Mouse (Mus musculus) hindbrain, embryonic 11.5 days (tissue): Measurements from ENCODE around the gene Hacd1. TPM values are rescaled to one million over a fixed set of nuclear protein-coding genes. Genes with fewer than 3 reads are reported as not detected.

Source experiments
- ATAC-seq: fragments of 200-750 bp; cut with Nextera tagmentation; 2 replicates; pipeline ENCODE4 v1.8.0; 2017; ENCODE audit warnings: mild to moderate bottlenecking, moderate TSS enrichment, moderate library complexity; ENCODE audit not compliant: low FRiP score
- DNase-seq: peaks from one replicate; pipeline ENCODE4 v3.0.0-alpha.2; 2015; ENCODE audit warnings: low spot score
- H3K27ac ChIP-seq: fragments of 300-500 bp; sonication (generic); 2 replicates; pipeline ENCODE4 v1.5.1; 2014; ENCODE audit warnings: mild to moderate bottlenecking, low read depth, low read length
- H3K27me3 ChIP-seq: fragments of 300-500 bp; sonication (generic); 2 replicates; pipeline ENCODE4 v1.6.1; 2014; ENCODE audit warnings: mild to moderate bottlenecking, low read length, moderate library complexity, mixed read lengths; ENCODE audit not compliant: control insufficient read depth, insufficient read depth
- H3K36me3 ChIP-seq: fragments of 300-500 bp; sonication (generic); 2 replicates; pipeline ENCODE4 v1.6.1; 2014; ENCODE audit warnings: mild to moderate bottlenecking, low read length, moderate library complexity, mixed read lengths; ENCODE audit not compliant: control insufficient read depth, insufficient read depth
- H3K4me1 ChIP-seq: fragments of 300-500 bp; sonication (generic); replicated peaks from 2 replicates; pipeline ENCODE4 v1.6.1; 2014; ENCODE audit warnings: low read length, mixed read lengths; ENCODE audit not compliant: control insufficient read depth, insufficient read depth
- H3K4me2 ChIP-seq: fragments of 300-500 bp; sonication (generic); replicated peaks from 2 replicates; pipeline ENCODE4 v1.6.1; 2014; ENCODE audit warnings: mild to moderate bottlenecking, low read depth, low read length
- H3K4me3 ChIP-seq: fragments of 300-500 bp; sonication (generic); 2 replicates; pipeline ENCODE4 v1.5.1; 2014; ENCODE audit warnings: low read depth, low read length
- H3K9ac ChIP-seq: fragments of 300-500 bp; sonication (generic); 2 replicates; pipeline ENCODE4 v1.6.1; 2014; ENCODE audit warnings: low read depth, low read length
- H3K9me3 ChIP-seq: fragments of 300-500 bp; sonication (generic); 2 replicates; pipeline ENCODE4 v1.6.1; 2016; ENCODE audit warnings: low read length; ENCODE audit not compliant: control insufficient read depth
- WGBS: fragments of 180-500 bp; shearing (Covaris S2); extraction: QIAGEN DNeasy Blood & Tissue Kit; methylation state at CpG from one replicate; pipeline ENCODE4 v1.1.7; 2014; 5-methylcytosine and 5-hydroxymethylcytosine counted together
- polyA plus RNA-seq: library from polyadenylated mRNA; unstranded; fragments of >200 nt; fragmentation: Nextera tagmentation; extraction: Ambion mirVana; gene quantifications from 2 replicates; pipeline ENCODE4 v1.2.1, GENCODE M21; 2014

Gene Hacd1
- polyA plus RNA-seq, 1 experiment from 2014 or later: 50.9 TPM

- no peaks in the 10 kb centered on the region for H3K4me1 ChIP-seq
- DNase-seq (no peak), ATAC-seq (no peak)
- no peak overlapping the region for H3K9ac ChIP-seq
- H3K4me2 ChIP-seq: no peak overlapping the region
- 71% methylated on average over 9 of the region's 9 CpGs for WGBS
- H3K9me3 ChIP-seq: no peaks in the 10 kb centered on the region
- H3K27me3 ChIP-seq: no peaks in the 10 kb centered on the region
- H3K36me3 ChIP-seq: no peaks in the 10 kb centered on the region
- no peak overlapping the region for H3K4me3 ChIP-seq
- no peak overlapping the region for H3K27ac ChIP-seq
These were observed 12.3 kb downstream of the Hacd1 start for GRCm38 (mm10) chr2:14043577-14044170.

GRCm38 (mm10) chr2:14043011-14043410, 12.9 kb downstream of the Hacd1 start:
- H3K9me3 ChIP-seq: no peaks in the 10 kb centered on the region
- no peak overlapping the region for H3K4me2 ChIP-seq
- no peaks in the 10 kb centered on the region for H3K36me3 ChIP-seq
- H3K4me3 ChIP-seq: no peak overlapping the region
- no peaks in the 10 kb centered on the region for H3K27me3 ChIP-seq
- DNase-seq: no peak
- no peak overlapping the region for H3K27ac ChIP-seq
- WGBS: 91% methylated on average over 3 of the region's 3 CpGs
- H3K9ac ChIP-seq: no peak overlapping the region
- no peaks in the 10 kb centered on the region for H3K4me1 ChIP-seq
- ATAC-seq: 0 out of 2 replicates have a peak, but pooled peaks have one; percentile 51

GRCm38 (mm10) chr2:14041249-14041648, 14.7 kb downstream of the Hacd1 start:
- Histone ChIP-seq H3K36me3 (no peaks in the 10 kb centered on the region), H3K27me3 (no peaks in the 10 kb centered on the region), H3K9me3 (no peaks in the 10 kb centered on the region), H3K4me3 (no peak overlapping the region), H3K4me1 (no peaks in the 10 kb centered on the region), H3K9ac (no peak overlapping the region), H3K27ac (no peak overlapping the region), H3K4me2 (no peak overlapping the region)
- ATAC-seq: no peak
- 96% methylated on average over 2 of the region's 2 CpGs for WGBS
- no peak for DNase-seq

- no peaks in the 10 kb centered on the region for H3K9me3 ChIP-seq
- DNase-seq (no peak), ATAC-seq (no peak)
- H3K27me3 ChIP-seq: no peaks in the 10 kb centered on the region
- H3K36me3 ChIP-seq: no peaks in the 10 kb centered on the region
- no peak overlapping the region for H3K27ac ChIP-seq
- H3K9ac ChIP-seq: no peak overlapping the region
- WGBS: 86% methylated on average over 1 of the region's 1 CpGs
- no peak overlapping the region for H3K4me3 ChIP-seq
- H3K4me1 ChIP-seq: no peaks in the 10 kb centered on the region
- no peak overlapping the region for H3K4me2 ChIP-seq
These were observed 36.7 kb downstream of the Hacd1 start for GRCm38 (mm10) chr2:14019228-14019627.

DNA sequence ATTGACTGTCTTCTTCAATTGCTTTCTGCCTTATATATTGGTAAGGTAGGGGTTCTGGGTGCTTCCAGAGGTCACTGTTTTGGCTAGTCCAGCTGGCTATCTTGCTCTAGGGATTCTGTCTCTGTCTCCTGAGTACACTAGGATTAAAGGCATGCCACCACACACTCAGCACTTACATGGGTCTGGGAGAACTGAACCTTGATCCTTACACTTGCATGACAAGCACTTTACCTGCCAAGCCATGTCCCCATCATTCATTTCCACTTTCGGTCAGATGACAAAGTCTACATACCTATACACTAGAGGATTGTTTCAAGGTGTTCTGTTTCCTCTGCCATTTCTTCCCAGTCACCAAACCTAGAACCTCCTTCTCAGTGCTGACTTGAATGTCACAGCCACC, 50.8 kb downstream of the Hacd1 start:
- H3K4me2 ChIP-seq: no peak overlapping the region
- no peak for ATAC-seq

DNA sequence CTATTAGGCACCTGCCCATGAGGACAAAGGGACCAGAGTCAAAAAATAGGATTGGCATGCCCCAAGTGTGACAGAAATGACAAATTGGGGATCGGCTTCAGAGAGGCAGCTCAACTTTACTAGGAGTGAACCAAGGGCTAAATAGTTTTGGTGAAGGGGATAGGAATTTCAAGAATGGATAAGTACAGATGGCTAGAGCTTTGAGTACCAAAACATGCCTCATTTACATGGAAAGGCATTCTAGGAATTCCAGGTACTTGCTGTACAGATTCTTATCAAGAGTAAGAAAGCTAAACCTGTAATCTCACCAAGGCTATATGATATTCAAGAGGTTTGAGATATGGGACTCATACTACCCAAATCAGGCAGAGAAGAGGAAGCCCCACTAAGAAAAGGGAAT, 95.8 kb downstream of the Hacd1 start:
- ATAC-seq (no peak), DNase-seq (no peak)
- no peak overlapping the region for H3K27ac ChIP-seq
- H3K4me1 ChIP-seq: no peaks in the 10 kb centered on the region
- no peaks in the 10 kb centered on the region for H3K9me3 ChIP-seq
- no peaks in the 10 kb centered on the region for H3K27me3 ChIP-seq
- no peak overlapping the region for H3K4me2 ChIP-seq
- no peaks in the 10 kb centered on the region for H3K36me3 ChIP-seq
- 89% methylated on average over 1 of the region's 1 CpGs for whole genome bisulfite sequencing
- no peak overlapping the region for H3K9ac ChIP-seq
- no peak overlapping the region for H3K4me3 ChIP-seq

More for the DNA sequence above, 50.8 kb downstream of the Hacd1 start:
- WGBS: 96% methylated on average over 1 of the region's 1 CpGs
- no peaks in the 10 kb centered on the region for H3K9me3 ChIP-seq
- H3K36me3 ChIP-seq: no peaks in the 10 kb centered on the region
- no peak overlapping the region for H3K9ac ChIP-seq
- H3K27me3 ChIP-seq: no peaks in the 10 kb centered on the region
- no peaks in the 10 kb centered on the region for H3K4me1 ChIP-seq
- H3K4me3 ChIP-seq: no peak overlapping the region
- DNase-seq: no peak
- no peak overlapping the region for H3K27ac ChIP-seq

DNA sequence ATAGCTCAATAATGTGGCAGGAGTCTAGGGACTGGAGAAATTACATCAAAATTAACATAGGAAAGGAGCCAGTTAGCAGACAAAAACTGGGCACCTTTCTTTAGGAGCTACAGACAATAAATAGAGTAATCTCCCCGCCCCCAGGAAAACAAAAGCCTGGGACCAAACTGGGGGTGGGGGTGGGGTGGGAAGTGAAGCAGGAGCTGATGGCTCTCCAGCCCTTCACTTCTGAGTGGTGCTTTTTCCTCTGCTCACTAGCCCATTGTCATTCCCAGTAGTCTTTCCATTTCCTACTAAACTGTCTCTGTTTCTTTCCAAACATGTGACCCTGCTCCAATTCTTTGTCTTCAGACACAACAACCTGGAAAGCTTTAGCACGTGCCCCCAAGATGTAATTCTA, 99.5 kb downstream of the Hacd1 start:
- no peaks in the 10 kb centered on the region for H3K9me3 ChIP-seq
- no peaks in the 10 kb centered on the region for H3K36me3 ChIP-seq
- 52% methylated on average over 2 of the region's 2 CpGs for WGBS
- DNase-seq (no peak), ATAC-seq (peak; percentile 54; the same call in 1 of the 2 replicates)
- H3K9ac ChIP-seq: no peak overlapping the region
- no peak overlapping the region for H3K4me3 ChIP-seq
- no peak overlapping the region for H3K27ac ChIP-seq
- no peaks in the 10 kb centered on the region for H3K4me1 ChIP-seq
- H3K4me2 ChIP-seq: no peak overlapping the region
- no peaks in the 10 kb centered on the region for H3K27me3 ChIP-seq

DNA sequence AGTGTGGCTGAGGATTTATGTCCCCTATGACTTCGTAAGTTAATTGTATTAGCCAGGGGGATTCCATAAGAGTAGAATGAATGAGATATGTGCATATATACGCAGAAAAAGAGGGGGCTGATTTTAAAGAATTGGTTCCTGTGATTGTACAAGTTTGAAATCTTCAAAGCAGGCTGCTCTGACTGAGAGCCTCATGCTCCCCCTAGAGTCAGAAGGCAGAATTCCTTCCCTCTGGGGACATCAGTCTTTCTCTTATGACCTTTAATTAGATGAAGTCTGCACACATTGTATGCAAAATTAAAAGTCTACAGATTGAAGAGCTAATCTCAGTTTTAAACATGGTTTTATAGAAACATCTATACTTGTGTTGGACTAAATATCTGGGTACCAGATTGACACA, 117.8 kb downstream of the Hacd1 start:
- Histone ChIP-seq H3K4me3 (no peak overlapping the region), H3K9ac (no peak overlapping the region), H3K4me1 (no peaks in the 10 kb centered on the region), H3K4me2 (no peak overlapping the region), H3K27ac (no peak overlapping the region), H3K36me3 (no peaks in the 10 kb centered on the region), H3K27me3 (no peaks in the 10 kb centered on the region), H3K9me3 (no peaks in the 10 kb centered on the region)
- no peak for ATAC-seq
- WGBS: 72% methylated on average over 2 of the region's 2 CpGs
- DNase-seq: peak; percentile 24

DNA sequence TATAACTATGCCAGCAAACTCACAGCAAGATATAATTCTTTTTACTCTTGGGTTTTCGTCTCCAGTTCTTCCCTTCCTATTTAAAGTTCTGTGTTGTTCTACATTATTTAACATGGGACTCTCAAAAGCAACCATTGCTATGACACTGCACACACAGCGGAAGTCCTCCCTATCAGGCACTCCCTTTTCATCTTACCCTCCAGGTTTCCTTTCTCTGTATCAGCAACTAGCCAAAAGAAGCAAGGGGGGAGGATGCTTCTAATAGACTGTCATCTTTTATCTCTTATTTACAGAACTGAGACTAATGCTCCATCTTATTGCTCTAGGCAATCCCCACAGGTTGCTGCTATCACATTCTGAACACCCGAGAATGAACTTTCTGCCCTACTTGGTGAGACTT, 120.6 kb downstream of the Hacd1 start:
- H3K27ac ChIP-seq: no peak overlapping the region

More for the DNA sequence above, 120.6 kb downstream of the Hacd1 start:
- H3K9ac ChIP-seq: no peak overlapping the region
- DNase-seq (no peak), ATAC-seq (no peak)
- no peak overlapping the region for H3K4me3 ChIP-seq
- H3K9me3 ChIP-seq: no peaks in the 10 kb centered on the region
- H3K4me1 ChIP-seq: no peaks in the 10 kb centered on the region
- H3K27me3 ChIP-seq: no peaks in the 10 kb centered on the region
- H3K36me3 ChIP-seq: no peaks in the 10 kb centered on the region
- no peak overlapping the region for H3K4me2 ChIP-seq
- 84% methylated on average over 3 of the region's 3 CpGs for WGBS
